Mouse (Mus musculus): ENCODE results near the gene Loxl4. TPM values are rescaled to one million over a fixed set of nuclear protein-coding genes. Genes with fewer than 3 reads are reported as not detected.
A peak's percentile ranks its signal among the peaks of the same experiment; 100 is the strongest.

The Loxl4 gene
- 0.14 TPM in 2 replicates for polyA plus RNA-seq (2015; fragmentation: Nextera tagmentation; extraction: Ambion mirVana)

GRCm38 (mm10) chr19:42612654-42613053, at the start of gene Loxl4:
Gene Loxl4 (minus strand): TSS chr19:42612813.
- Histone ChIP-seq H3K9ac (no peak within 1 kb of the TSS), H3K4me2 (peak within 1 kb of the TSS; percentile 53), H3K4me1 (peaks cover 5% of the 10 kb centered on the region; the same call in 1 of the 2 replicates), H3K4me3 (peak within 1 kb of the TSS; percentile 26), H3K27me3 (replicated peaks) (peaks cover 21% of the 10 kb centered on the region), H3K27ac (no peak within 1 kb of the TSS), H3K36me3 (replicated peaks) (no peaks in the 10 kb centered on the region), H3K9me3 (no peaks in the 10 kb centered on the region)
- no peak for ATAC-seq (replicated peaks)
- WGBS = 1% methylated on average over 37 of the region's 37 CpGs

- no peak for ATAC-seq (replicated peaks)
- no peak overlapping the region for H3K9ac ChIP-seq
- no peak overlapping the region for H3K4me2 ChIP-seq
- H3K9me3 ChIP-seq = no peaks in the 10 kb centered on the region
- 88% methylated on average over 9 of the region's 9 CpGs for WGBS
- no peak overlapping the region for H3K27ac ChIP-seq
- H3K27me3 ChIP-seq (replicated peaks) = peaks cover 14% of the 10 kb centered on the region
- peaks cover 11% of the 10 kb centered on the region for H3K4me1 ChIP-seq
- H3K36me3 ChIP-seq (replicated peaks) = no peaks in the 10 kb centered on the region
- no peak overlapping the region for H3K4me3 ChIP-seq
These were observed 49.0 kb upstream of the Loxl4 start for GRCm38 (mm10) chr19:42661430-42662164.

- 90% methylated on average over 2 of the region's 2 CpGs for WGBS
- Histone ChIP-seq H3K9me3 (no peaks in the 10 kb centered on the region), H3K36me3 (replicated peaks) (no peaks in the 10 kb centered on the region), H3K27ac (no peak overlapping the region), H3K4me3 (no peak overlapping the region), H3K4me2 (no peak overlapping the region), H3K27me3 (replicated peaks) (peaks cover 20% of the 10 kb centered on the region), H3K4me1 (peaks cover 11% of the 10 kb centered on the region), H3K9ac (no peak overlapping the region)
- ATAC-seq (replicated peaks) = no peak
These were observed 47.6 kb upstream of the Loxl4 start for GRCm38 (mm10) chr19:42660244-42660565.

GRCm38 (mm10) chr19:42659354-42660243, 47.0 kb upstream of the Loxl4 start:
- H3K4me1 ChIP-seq = peaks cover 11% of the 10 kb centered on the region
- H3K4me2 ChIP-seq = 0 out of 2 replicates have a peak overlapping the region, but pooled peaks have one; percentile 9
- H3K27me3 ChIP-seq (replicated peaks) = peaks cover 20% of the 10 kb centered on the region
- WGBS = 26% methylated on average over 21 of the region's 21 CpGs
- no peak overlapping the region for H3K4me3 ChIP-seq
- no peaks in the 10 kb centered on the region for H3K9me3 ChIP-seq
- peak; percentile 48 for ATAC-seq (replicated peaks)
- no peaks in the 10 kb centered on the region for H3K36me3 ChIP-seq (replicated peaks)
- H3K9ac ChIP-seq = no peak overlapping the region
- H3K27ac ChIP-seq = no peak overlapping the region

- peaks cover 11% of the 10 kb centered on the region for H3K4me1 ChIP-seq
- no peak overlapping the region for H3K4me2 ChIP-seq
- H3K27me3 ChIP-seq (replicated peaks) = peaks cover 26% of the 10 kb centered on the region
- no peaks in the 10 kb centered on the region for H3K36me3 ChIP-seq (replicated peaks)
- H3K27ac ChIP-seq = no peak overlapping the region
- 76% methylated on average over 6 of the region's 6 CpGs for WGBS
- no peak overlapping the region for H3K4me3 ChIP-seq
- H3K9ac ChIP-seq = no peak overlapping the region
- ATAC-seq (replicated peaks) = no peak
- no peaks in the 10 kb centered on the region for H3K9me3 ChIP-seq
These were observed 46.0 kb upstream of the Loxl4 start for GRCm38 (mm10) chr19:42658435-42659135.

- no peak for ATAC-seq (replicated peaks)
- 31% methylated on average over 4 of the region's 4 CpGs for WGBS
These were observed 45.2 kb upstream of the Loxl4 start for GRCm38 (mm10) chr19:42657769-42658168.

GRCm38 (mm10) chr19:42657306-42657705, 44.7 kb upstream of the Loxl4 start:
- Histone ChIP-seq H3K9ac (no peak overlapping the region), H3K4me2 (no peak overlapping the region), H3K9me3 (no peaks in the 10 kb centered on the region), H3K4me3 (no peak overlapping the region), H3K4me1 (peaks cover 14% of the 10 kb centered on the region), H3K27me3 (replicated peaks) (peaks cover 20% of the 10 kb centered on the region), H3K36me3 (replicated peaks) (no peaks in the 10 kb centered on the region), H3K27ac (no peak overlapping the region)
- no peak for ATAC-seq (replicated peaks)
- 94% methylated on average over 2 of the region's 2 CpGs for WGBS

More at GRCm38 (mm10) chr19:42657769-42658168, 45.2 kb upstream of the Loxl4 start:
- Histone ChIP-seq H3K27ac (no peak overlapping the region), H3K4me1 (peaks cover 15% of the 10 kb centered on the region), H3K9ac (no peak overlapping the region), H3K9me3 (no peaks in the 10 kb centered on the region), H3K27me3 (replicated peaks) (peaks cover 20% of the 10 kb centered on the region), H3K4me2 (no peak overlapping the region), H3K36me3 (replicated peaks) (no peaks in the 10 kb centered on the region), H3K4me3 (no peak overlapping the region)

GRCm38 (mm10) chr19:42655006-42655405, 42.4 kb upstream of the Loxl4 start:
- H3K36me3 ChIP-seq (replicated peaks) = no peaks in the 10 kb centered on the region
- no peaks in the 10 kb centered on the region for H3K9me3 ChIP-seq
- no peak overlapping the region for H3K4me3 ChIP-seq
- H3K27ac ChIP-seq = no peak overlapping the region
- peak; percentile 54; the same call in 1 of the 2 replicates for ATAC-seq (replicated peaks)
- H3K4me1 ChIP-seq = peaks cover 13% of the 10 kb centered on the region
- H3K4me2 ChIP-seq = no peak overlapping the region
- 57% methylated on average over 1 of the region's 1 CpGs for WGBS
- peaks cover 20% of the 10 kb centered on the region for H3K27me3 ChIP-seq (replicated peaks)
- H3K9ac ChIP-seq = no peak overlapping the region

- Histone ChIP-seq H3K9ac (no peak overlapping the region), H3K4me1 (peaks cover 4% of the 10 kb centered on the region; the same call in 1 of the 2 replicates), H3K27me3 (replicated peaks) (peaks cover 20% of the 10 kb centered on the region), H3K27ac (no peak overlapping the region), H3K4me2 (no peak overlapping the region), H3K4me3 (no peak overlapping the region), H3K36me3 (replicated peaks) (no peaks in the 10 kb centered on the region), H3K9me3 (no peaks in the 10 kb centered on the region)
- no peak for ATAC-seq (replicated peaks)
- WGBS = 18% methylated on average over 6 of the region's 6 CpGs
These were observed 40.5 kb upstream of the Loxl4 start for GRCm38 (mm10) chr19:42653091-42653490.

GRCm38 (mm10) chr19:42652425-42652824, 39.8 kb upstream of the Loxl4 start:
- Histone ChIP-seq H3K4me3 (no peak overlapping the region), H3K27ac (no peak overlapping the region), H3K9me3 (no peaks in the 10 kb centered on the region), H3K9ac (no peak overlapping the region), H3K4me1 (peaks cover 4% of the 10 kb centered on the region; the same call in 1 of the 2 replicates), H3K36me3 (replicated peaks) (no peaks in the 10 kb centered on the region), H3K27me3 (replicated peaks) (peaks cover 17% of the 10 kb centered on the region), H3K4me2 (no peak overlapping the region)
- 81% methylated on average over 7 of the region's 7 CpGs for WGBS
- ATAC-seq (replicated peaks) = no peak

GRCm38 (mm10) chr19:42640211-42640610, 27.6 kb upstream of the Loxl4 start:
- H3K9me3 ChIP-seq = no peaks in the 10 kb centered on the region
- H3K4me3 ChIP-seq = no peak overlapping the region
- H3K9ac ChIP-seq = no peak overlapping the region
- no peak overlapping the region for H3K4me2 ChIP-seq
- no peaks in the 10 kb centered on the region for H3K27me3 ChIP-seq (replicated peaks)
- no peaks in the 10 kb centered on the region for H3K36me3 ChIP-seq (replicated peaks)
- no peak overlapping the region for H3K27ac ChIP-seq
- no peak for ATAC-seq (replicated peaks)
- H3K4me1 ChIP-seq = no peaks in the 10 kb centered on the region
- 86% methylated on average over 9 of the region's 9 CpGs for WGBS

GRCm38 (mm10) chr19:42639544-42639943, 26.9 kb upstream of the Loxl4 start:
- H3K36me3 ChIP-seq (replicated peaks) = no peaks in the 10 kb centered on the region
- H3K4me1 ChIP-seq = no peaks in the 10 kb centered on the region
- H3K9ac ChIP-seq = no peak overlapping the region
- H3K27ac ChIP-seq = no peak overlapping the region
- H3K4me3 ChIP-seq = no peak overlapping the region
- no peak overlapping the region for H3K4me2 ChIP-seq
- H3K27me3 ChIP-seq (replicated peaks) = no peaks in the 10 kb centered on the region
- no peak for ATAC-seq (replicated peaks)
- H3K9me3 ChIP-seq = no peaks in the 10 kb centered on the region
- WGBS = 74% methylated on average over 8 of the region's 8 CpGs
